Mouse (Mus musculus) cerebellum, adult (tissue): ENCODE results near the gene Nt5m.

Source experiments
- ATAC-seq: cut with Nextera tagmentation; 2 replicates; pipeline ENCODE4 v1.9.2; 2017; ENCODE audit warnings: mild to moderate bottlenecking, moderate library complexity, mixed read lengths; ENCODE audit not compliant: insufficient number of reproducible peaks, low FRiP score, low TSS enrichment

Gene Nt5m

GRCm38 (mm10) chr11:59899711-59900685 is 60.8 kb downstream of the Nt5m start:
- no peak for ATAC-seq

DNA sequence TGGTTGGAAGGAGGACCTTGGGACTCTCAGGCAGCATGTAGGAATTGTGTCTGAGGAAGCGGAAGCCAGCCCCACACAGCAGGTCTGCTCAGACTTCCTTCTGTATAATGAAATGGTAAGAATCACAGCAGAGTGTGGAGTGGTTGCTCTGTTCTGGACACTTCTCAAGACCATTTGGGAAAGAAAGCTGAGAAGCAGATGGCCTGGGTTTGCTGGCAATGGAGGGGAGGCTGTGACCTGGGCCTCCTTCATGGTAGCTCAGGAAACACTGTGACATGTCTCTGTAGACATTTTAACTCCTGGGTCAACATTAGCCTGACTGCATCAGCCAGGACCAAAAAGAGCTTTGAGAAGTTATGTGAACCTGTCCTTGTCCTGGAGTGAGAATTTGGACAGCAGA is 61.7 kb downstream of the Nt5m start:
- ATAC-seq = no peak

DNA sequence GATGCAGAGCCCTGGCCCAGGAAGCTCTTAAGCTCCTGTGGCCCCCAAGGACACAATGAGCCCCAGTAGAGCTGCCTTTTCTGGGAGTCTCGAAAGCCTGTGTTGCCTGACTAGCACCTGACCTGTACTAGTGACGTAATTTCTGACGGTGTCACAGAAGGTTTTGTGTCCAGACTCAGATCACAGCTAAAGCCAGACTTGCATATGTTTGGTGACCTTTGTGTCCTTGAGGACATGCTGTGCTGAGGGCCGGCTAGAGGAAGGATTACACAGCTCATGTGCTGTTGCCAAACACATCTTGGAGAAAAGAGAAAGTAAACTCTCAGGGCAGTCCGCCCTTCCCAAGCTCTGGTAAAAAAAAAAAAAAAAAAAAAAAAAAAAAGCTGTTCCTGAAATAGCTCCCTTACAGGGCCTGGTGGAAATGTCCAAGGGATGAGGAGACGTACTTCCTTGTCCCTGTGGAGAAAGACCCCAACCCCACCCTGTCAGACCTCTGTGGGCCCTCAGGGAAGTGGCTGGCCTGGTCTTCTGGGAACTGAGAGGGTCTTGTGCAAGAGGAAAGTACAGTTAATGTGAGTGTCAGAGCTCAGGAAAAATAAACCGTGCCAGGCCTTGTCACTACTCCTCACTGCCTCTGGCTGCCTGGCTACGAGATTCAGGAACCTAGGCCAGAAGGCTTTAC is 62.9 kb downstream of the Nt5m start:
- ATAC-seq = no peak

- ATAC-seq = no peak
Observed at GRCm38 (mm10) chr11:59906521-59907123, 67.4 kb downstream of the Nt5m start.

DNA sequence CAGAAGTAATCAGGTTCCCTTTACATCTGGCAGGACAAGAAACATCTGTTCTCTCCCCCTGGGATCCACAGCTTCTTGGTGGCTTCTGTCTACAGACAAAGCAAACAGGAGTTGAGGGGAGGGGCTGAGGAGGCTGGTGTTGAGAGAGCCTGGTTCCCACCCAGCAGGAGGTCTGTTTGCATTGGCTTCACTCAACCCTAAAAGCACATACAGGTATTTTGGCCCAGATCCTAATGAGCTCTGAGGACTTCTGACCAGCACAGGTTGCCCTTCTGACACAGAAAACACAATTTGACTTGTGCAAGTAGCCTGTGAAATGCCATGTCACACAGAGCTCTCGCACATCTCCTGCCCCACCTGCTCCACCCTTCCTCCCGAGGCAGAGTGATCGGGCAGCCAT is 69.2 kb downstream of the Nt5m start:
- no peak for ATAC-seq

GRCm38 (mm10) chr11:59910586-59910985 is 71.3 kb downstream of the Nt5m start:
- no peak for ATAC-seq

- ATAC-seq = no peak
Observed at GRCm38 (mm10) chr11:59911523-59911922, 72.3 kb downstream of the Nt5m start.

GRCm38 (mm10) chr11:59913702-59914101 is 74.5 kb downstream of the Nt5m start:
- no peak for ATAC-seq

DNA sequence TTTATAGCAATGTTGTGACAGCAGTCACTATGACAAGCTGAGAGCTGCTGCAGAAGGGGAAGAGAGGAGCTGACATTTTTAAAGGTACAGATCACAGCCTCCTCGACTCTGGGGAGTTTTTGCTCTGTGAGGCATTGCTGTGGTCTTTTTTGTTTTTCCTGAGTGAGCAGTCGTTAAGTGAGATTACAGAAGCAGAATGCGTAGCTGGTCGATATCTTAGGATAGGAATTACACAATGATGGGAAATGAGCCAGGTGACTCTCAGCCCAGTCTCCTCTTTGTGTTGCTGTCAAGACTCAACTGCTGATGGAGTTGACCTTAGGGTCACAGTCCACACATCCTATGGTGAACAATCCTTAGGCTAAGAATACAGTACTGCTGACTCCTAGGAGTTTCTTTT is 78.8 kb downstream of the Nt5m start:
- no peak for ATAC-seq

DNA sequence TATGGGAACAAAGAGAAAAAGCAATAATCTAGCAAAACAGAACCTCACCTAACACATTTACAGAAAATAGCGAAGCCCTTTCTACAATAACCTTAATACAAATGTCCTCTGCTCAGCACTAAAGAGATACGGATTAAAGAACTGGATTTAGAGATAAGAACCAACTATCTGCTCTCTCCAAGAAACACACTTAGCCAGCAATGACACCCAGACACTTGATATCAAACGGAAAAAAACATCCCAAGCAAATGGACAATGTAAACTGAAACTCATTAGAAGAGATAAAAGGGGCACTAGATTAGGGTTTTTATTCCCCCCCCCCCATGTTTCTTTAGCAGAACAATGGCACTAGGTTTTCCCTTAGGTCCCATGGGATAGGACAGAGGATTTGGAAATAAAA is 80.2 kb downstream of the Nt5m start:
- ATAC-seq = no peak

- ATAC-seq = no peak
Observed at GRCm38 (mm10) chr11:59920331-59920730, 81.1 kb downstream of the Nt5m start.

DNA sequence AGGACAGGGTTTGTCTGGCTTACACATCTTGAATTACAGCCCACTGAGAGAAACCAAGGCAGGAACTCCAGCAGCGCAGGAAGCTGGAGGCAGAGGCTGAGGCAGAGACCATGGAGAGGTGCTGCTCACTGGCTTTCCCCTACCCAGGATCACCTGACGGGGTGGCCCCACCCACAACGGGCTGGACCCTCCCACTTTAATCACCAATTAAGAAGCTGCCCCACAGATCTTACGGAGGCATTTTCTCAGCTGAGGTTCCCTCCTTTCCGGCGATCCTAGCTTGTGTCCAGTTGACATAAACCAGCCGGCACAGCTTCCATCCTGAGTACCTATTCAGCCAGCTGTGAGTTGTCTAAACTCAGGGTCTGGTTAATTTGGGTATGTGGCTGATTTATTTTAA is 82.0 kb downstream of the Nt5m start:
- no peak for ATAC-seq

DNA sequence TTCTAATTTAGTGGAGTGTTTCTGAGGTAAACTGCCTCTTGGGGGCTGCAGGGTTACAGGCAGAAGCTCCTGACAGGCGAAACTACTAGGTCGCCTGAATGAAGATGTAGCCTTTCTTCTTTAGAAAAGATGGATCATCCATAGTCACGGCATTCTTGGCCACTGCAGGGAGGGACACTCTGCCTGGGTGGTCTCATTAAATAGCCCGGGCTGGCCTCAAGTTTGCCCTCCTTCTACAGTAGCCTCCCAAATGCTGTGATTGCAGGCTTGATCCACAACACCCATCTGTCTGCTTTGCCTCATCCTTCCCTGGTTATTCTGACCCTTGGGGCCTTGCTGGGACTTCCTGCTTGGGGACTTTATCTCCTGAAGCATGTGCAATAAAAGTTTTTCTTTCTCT is 90.8 kb downstream of the Nt5m start:
- ATAC-seq = no peak
